Mouse (Mus musculus): Measurements from ENCODE around the gene Cx3cl1. TPM values are rescaled to one million over a fixed set of nuclear protein-coding genes. Genes with fewer than 3 reads are reported as not detected.

The Cx3cl1 gene
- polyA plus RNA-seq (2011; ENCODE audit: insufficient read depth, insufficient read length, low read depth, missing spikeins), result 3.2 and 3.4 TPM in 2 replicates

DNA sequence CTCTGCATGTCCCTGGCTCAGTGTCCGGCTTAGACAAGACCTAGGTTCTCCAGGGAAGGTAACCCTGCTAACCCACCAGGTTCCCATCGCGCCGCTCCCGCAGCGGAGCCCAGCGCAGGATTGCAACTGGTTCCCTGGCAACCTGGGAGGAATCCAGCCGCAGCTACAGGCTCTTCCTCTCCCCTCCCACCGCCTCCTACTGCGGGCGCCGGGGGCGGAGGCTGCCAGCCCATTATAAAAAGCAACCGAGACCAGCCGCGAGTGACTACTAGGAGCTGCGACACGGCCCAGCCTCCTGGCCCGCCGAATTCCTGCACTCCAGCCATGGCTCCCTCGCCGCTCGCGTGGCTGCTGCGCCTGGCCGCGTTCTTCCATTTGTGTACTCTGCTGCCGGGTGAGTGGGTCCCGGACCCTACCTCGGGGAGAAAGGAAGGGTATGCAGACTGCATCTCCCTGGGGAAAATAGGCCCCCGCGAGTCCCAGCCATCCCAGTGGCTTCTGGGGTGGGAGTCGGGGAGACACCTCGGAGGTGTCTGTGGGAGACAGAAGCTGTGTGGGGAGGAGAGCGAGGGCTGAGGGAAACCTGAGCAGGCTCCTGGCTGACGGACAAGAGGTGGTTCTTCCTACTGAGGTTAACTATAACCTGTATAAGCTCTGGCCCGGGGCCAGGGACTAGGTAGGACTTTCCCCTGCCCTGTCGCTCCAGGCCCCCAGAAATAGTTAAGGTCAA, at the start of gene Cx3cl1:
Cx3cl1 (plus strand) TSS at position 69 of the 730 bp plus-strand sequence.
- H3K27me3 ChIP-seq (ENCODE audit: control insufficient read depth, insufficient read depth, low read length, poor library complexity, severe bottlenecking), result peaks cover 2% of the 10 kb centered on the region
- no peak within 1 kb of the TSS for H3K27ac ChIP-seq (ENCODE audit: insufficient read depth, low read length)
- peak within 1 kb of the TSS; percentile 51 for H3K9ac ChIP-seq (ENCODE audit: low read depth, poor library complexity, severe bottlenecking)

GRCm38 (mm10) chr8:94725998-94726397, 45.8 kb upstream of the Cx3cl1 start:
- Histone ChIP-seq H3K4me1 (ENCODE audit: control insufficient read depth, insufficient read depth, low read length) (no peaks in the 10 kb centered on the region), H3K36me3 (ENCODE audit: control insufficient read depth, insufficient read depth, low read length, poor library complexity, severe bottlenecking) (no peaks in the 10 kb centered on the region), H3K27ac (ENCODE audit: insufficient read depth, low read length) (no peak overlapping the region), H3K9me3 (replicated peaks; ENCODE audit: control insufficient read depth, insufficient read depth, low read length, poor library complexity, severe bottlenecking) (no peaks in the 10 kb centered on the region; the same call in 1 of the 2 replicates), H3K27me3 (ENCODE audit: control insufficient read depth, insufficient read depth, low read length, poor library complexity, severe bottlenecking) (peaks cover 1% of the 10 kb centered on the region; the same call in 1 of the 2 replicates), H3K4me3 (ENCODE audit: low read depth, low read length) (no peak overlapping the region), H3K9ac (ENCODE audit: low read depth, poor library complexity, severe bottlenecking) (no peak overlapping the region)
- TF ChIP-seq EP300 (IDR thresholded peaks at IDR 0.05; ENCODE audit: insufficient read depth, low read depth, low read length) (no peak), POLR2A (IDR thresholded peaks at IDR 0.05; ENCODE audit: insufficient read depth, low read length) (no peak), CTCF (IDR thresholded peaks at IDR 0.05; ENCODE audit: low read depth, low read length) (no peak)

More for the DNA sequence above, at the start of gene Cx3cl1:
- TF ChIP-seq POLR2A (IDR thresholded peaks at IDR 0.05; ENCODE audit: insufficient read depth, low read length), result no peak
- no peak for TF ChIP-seq EP300 (IDR thresholded peaks at IDR 0.05; ENCODE audit: insufficient read depth, low read depth, low read length)
- TF ChIP-seq CTCF (IDR thresholded peaks at IDR 0.05; ENCODE audit: low read depth, low read length), result no peak
- no peaks in the 10 kb centered on the region for H3K4me1 ChIP-seq (ENCODE audit: control insufficient read depth, insufficient read depth, low read length)
- peak within 1 kb of the TSS; percentile 44 for H3K4me3 ChIP-seq (ENCODE audit: low read depth, low read length)
- H3K9me3 ChIP-seq (replicated peaks; ENCODE audit: control insufficient read depth, insufficient read depth, low read length, poor library complexity, severe bottlenecking), result no peaks in the 10 kb centered on the region
- no peaks in the 10 kb centered on the region for H3K36me3 ChIP-seq (ENCODE audit: control insufficient read depth, insufficient read depth, low read length, poor library complexity, severe bottlenecking)

GRCm38 (mm10) chr8:94729301-94729700, 42.5 kb upstream of the Cx3cl1 start:
- Histone ChIP-seq H3K4me3 (ENCODE audit: low read depth, low read length) (no peak overlapping the region), H3K4me1 (ENCODE audit: control insufficient read depth, insufficient read depth, low read length) (no peaks in the 10 kb centered on the region), H3K9ac (ENCODE audit: low read depth, poor library complexity, severe bottlenecking) (no peak overlapping the region), H3K27ac (ENCODE audit: insufficient read depth, low read length) (no peak overlapping the region), H3K27me3 (ENCODE audit: control insufficient read depth, insufficient read depth, low read length, poor library complexity, severe bottlenecking) (no peaks in the 10 kb centered on the region), H3K36me3 (ENCODE audit: control insufficient read depth, insufficient read depth, low read length, poor library complexity, severe bottlenecking) (no peaks in the 10 kb centered on the region), H3K9me3 (replicated peaks; ENCODE audit: control insufficient read depth, insufficient read depth, low read length, poor library complexity, severe bottlenecking) (no peaks in the 10 kb centered on the region; the same call in 1 of the 2 replicates)
- TF ChIP-seq CTCF (IDR thresholded peaks at IDR 0.05; ENCODE audit: low read depth, low read length), result no peak
- TF ChIP-seq EP300 (IDR thresholded peaks at IDR 0.05; ENCODE audit: insufficient read depth, low read depth, low read length), result no peak
- no peak for TF ChIP-seq POLR2A (IDR thresholded peaks at IDR 0.05; ENCODE audit: insufficient read depth, low read length)

DNA sequence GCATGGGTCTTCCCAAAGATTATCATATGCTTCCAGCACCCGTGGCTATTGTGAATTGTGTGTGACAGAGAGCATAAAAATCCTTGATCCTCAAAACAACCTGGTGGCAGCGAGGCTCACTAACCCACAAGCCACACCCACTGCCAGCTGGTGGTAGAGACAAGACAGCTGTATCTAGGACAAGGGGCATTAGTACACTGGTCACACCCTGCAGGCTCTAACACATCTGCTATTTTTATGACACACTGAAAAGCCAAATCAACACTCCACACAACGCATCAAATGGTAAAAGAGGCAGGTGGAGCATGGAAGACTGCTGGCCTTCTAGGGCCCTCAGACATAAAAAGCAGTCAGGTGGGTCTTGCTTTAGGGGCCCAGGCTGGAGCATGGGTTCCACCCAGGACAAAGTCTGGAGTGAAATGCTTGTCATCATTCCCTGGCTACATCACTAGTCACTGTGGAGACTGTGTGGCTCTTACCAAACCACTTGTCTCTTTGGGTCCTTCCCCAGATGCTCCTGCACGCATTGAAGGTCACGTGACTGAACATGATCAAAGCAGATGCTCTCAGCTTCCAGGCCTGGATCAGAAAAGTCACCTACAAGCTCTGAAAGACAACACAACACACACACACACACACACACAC, 37.9 kb upstream of the Cx3cl1 start:
- H3K36me3 ChIP-seq (ENCODE audit: control insufficient read depth, insufficient read depth, low read length, poor library complexity, severe bottlenecking), result no peaks in the 10 kb centered on the region
- no peak for TF ChIP-seq EP300 (IDR thresholded peaks at IDR 0.05; ENCODE audit: insufficient read depth, low read depth, low read length)
- no peak for TF ChIP-seq POLR2A (IDR thresholded peaks at IDR 0.05; ENCODE audit: insufficient read depth, low read length)
- TF ChIP-seq CTCF (IDR thresholded peaks at IDR 0.05; ENCODE audit: low read depth, low read length), result no peak
- H3K4me3 ChIP-seq (ENCODE audit: low read depth, low read length), result no peak overlapping the region
- H3K27me3 ChIP-seq (ENCODE audit: control insufficient read depth, insufficient read depth, low read length, poor library complexity, severe bottlenecking), result no peaks in the 10 kb centered on the region
- H3K4me1 ChIP-seq (ENCODE audit: control insufficient read depth, insufficient read depth, low read length), result no peaks in the 10 kb centered on the region
- H3K9ac ChIP-seq (ENCODE audit: low read depth, poor library complexity, severe bottlenecking), result no peak overlapping the region
- H3K9me3 ChIP-seq (replicated peaks; ENCODE audit: control insufficient read depth, insufficient read depth, low read length, poor library complexity, severe bottlenecking), result no peaks in the 10 kb centered on the region
- H3K27ac ChIP-seq (ENCODE audit: insufficient read depth, low read length), result no peak overlapping the region

DNA sequence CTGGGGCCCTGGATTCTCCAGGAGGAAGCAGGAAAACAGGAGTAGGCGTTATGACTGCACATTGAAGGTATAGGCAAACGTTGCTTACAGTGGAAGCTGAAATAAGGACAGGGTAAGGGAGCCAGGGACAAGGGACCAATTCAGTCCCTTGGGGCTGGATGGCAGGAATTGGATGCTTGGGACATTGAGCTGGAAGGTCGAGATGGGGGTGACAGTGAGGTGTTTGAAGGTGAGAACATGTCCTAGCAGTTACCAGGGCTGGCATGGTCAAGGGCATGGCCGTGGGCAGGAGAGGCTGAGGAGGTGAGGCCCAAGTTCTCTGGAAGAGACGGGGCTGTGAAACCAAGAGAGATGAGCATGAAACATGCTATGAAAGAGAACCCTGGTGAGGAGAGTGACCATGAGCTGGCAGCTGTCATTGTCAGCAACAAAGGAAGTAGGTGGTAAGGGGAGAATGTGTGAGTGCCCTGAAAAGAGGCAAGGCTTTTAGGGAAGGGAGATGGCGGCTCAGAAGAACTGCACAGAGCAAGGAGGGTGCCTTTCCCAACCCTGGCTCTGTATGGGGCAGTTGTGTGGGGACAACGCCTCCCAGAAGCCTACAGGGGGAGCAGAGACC, 37.0 kb upstream of the Cx3cl1 start:
- Histone ChIP-seq H3K27ac (ENCODE audit: insufficient read depth, low read length) (no peak overlapping the region), H3K27me3 (ENCODE audit: control insufficient read depth, insufficient read depth, low read length, poor library complexity, severe bottlenecking) (no peaks in the 10 kb centered on the region), H3K36me3 (ENCODE audit: control insufficient read depth, insufficient read depth, low read length, poor library complexity, severe bottlenecking) (no peaks in the 10 kb centered on the region), H3K9me3 (replicated peaks; ENCODE audit: control insufficient read depth, insufficient read depth, low read length, poor library complexity, severe bottlenecking) (no peaks in the 10 kb centered on the region), H3K9ac (ENCODE audit: low read depth, poor library complexity, severe bottlenecking) (no peak overlapping the region), H3K4me1 (ENCODE audit: control insufficient read depth, insufficient read depth, low read length) (no peaks in the 10 kb centered on the region), H3K4me3 (ENCODE audit: low read depth, low read length) (no peak overlapping the region)
- no peak for TF ChIP-seq CTCF (IDR thresholded peaks at IDR 0.05; ENCODE audit: low read depth, low read length)
- TF ChIP-seq EP300 (IDR thresholded peaks at IDR 0.05; ENCODE audit: insufficient read depth, low read depth, low read length), result no peak
- TF ChIP-seq POLR2A (IDR thresholded peaks at IDR 0.05; ENCODE audit: insufficient read depth, low read length), result no peak
